Mouse (Mus musculus) limb, embryonic 14.5 days (tissue): ENCODE results near the gene Faf1. TPM values are rescaled to one million over a fixed set of nuclear protein-coding genes. Genes with fewer than 3 reads are reported as not detected.

ENCODE experiments used
- ATAC-seq: fragments of 200-750 bp; cut with Nextera tagmentation; 2 replicates; pipeline ENCODE4 v1.8.0; 2017; ENCODE audit warnings: low read depth, moderate number of reproducible peaks, moderate TSS enrichment; ENCODE audit not compliant: low FRiP score
- DNase-seq: peaks from one replicate; pipeline ENCODE4 v3.0.0-alpha.2; 2015; ENCODE audit warnings: low spot score
- H3K27ac ChIP-seq: fragments of 300-500 bp; sonication (generic); replicated peaks from 2 replicates; pipeline ENCODE4 v1.5.1; 2014; ENCODE audit warnings: low read depth, mild to moderate bottlenecking, low read length, moderate library complexity, mixed read lengths
- H3K27me3 ChIP-seq: fragments of 300-500 bp; sonication (generic); 2 replicates; pipeline ENCODE4 v1.6.1; 2014; ENCODE audit warnings: low read length, mixed read lengths; ENCODE audit not compliant: control insufficient read depth, insufficient read depth
- H3K36me3 ChIP-seq: fragments of 300-500 bp; sonication (generic); 2 replicates; pipeline ENCODE4 v1.6.1; 2014; ENCODE audit warnings: mild to moderate bottlenecking, low read length, moderate library complexity, mixed read lengths; ENCODE audit not compliant: control insufficient read depth, insufficient read depth
- H3K4me1 ChIP-seq: fragments of 300-500 bp; sonication (generic); 2 replicates; pipeline ENCODE4 v1.6.1; 2014; ENCODE audit warnings: antibody characterized with exemption, low read length, mixed read lengths; ENCODE audit not compliant: control insufficient read depth, insufficient read depth
- H3K4me2 ChIP-seq: fragments of 300-500 bp; sonication (generic); replicated peaks from 2 replicates; pipeline ENCODE4 v1.6.1; 2014; ENCODE audit warnings: low read depth, mild to moderate bottlenecking, low read length, moderate library complexity; ENCODE audit not compliant: severe bottlenecking
- H3K4me3 ChIP-seq: fragments of 300-500 bp; sonication (generic); replicated peaks from 2 replicates; pipeline ENCODE4 v1.5.1; 2014; ENCODE audit warnings: low read length
- H3K9ac ChIP-seq: fragments of 300-500 bp; sonication (generic); 2 replicates; pipeline ENCODE4 v1.6.1; 2014; ENCODE audit warnings: mild to moderate bottlenecking, low read depth, low read length, moderate library complexity; ENCODE audit not compliant: severe bottlenecking
- H3K9me3 ChIP-seq: fragments of 300-500 bp; sonication (generic); 2 replicates; pipeline ENCODE4 v1.6.1; 2016; ENCODE audit warnings: low read length; ENCODE audit not compliant: control insufficient read depth
- POLR2A ChIP-seq: fragments of 200-500 bp; IDR thresholded peaks from 2 replicates; pipeline ENCODE4 v1.8.0; 2012; ENCODE audit warnings: inconsistent platforms, mild to moderate bottlenecking, moderate library complexity, borderline replicate concordance; ENCODE audit not compliant: insufficient read depth, insufficient read length; ENCODE audit errors: extremely low read depth
- WGBS: fragments of 180-500 bp; shearing (Covaris S2); extraction: QIAGEN DNeasy Blood & Tissue Kit; methylation state at CpG from one replicate; pipeline ENCODE4 v1.1.7; 2014; 5-methylcytosine and 5-hydroxymethylcytosine counted together
- polyA plus RNA-seq, 2 experiments: library from polyadenylated mRNA; depleted of rRNA in 1 of 2; stranded (reverse) in 1 of 2; unstranded in 1 of 2; fragments of >200 nt; fragmentation: Nextera tagmentation in 1 of 2; extraction: Ambion mirVana in 1 of 2; gene quantifications; 2 replicates each; pipeline versions ENCODE4 v1.2.1 to v1.2.3; 2012 to 2014

Faf1 gene
- polyA plus RNA-seq, 2 experiments = 16.8 to 32.2 TPM

DNA sequence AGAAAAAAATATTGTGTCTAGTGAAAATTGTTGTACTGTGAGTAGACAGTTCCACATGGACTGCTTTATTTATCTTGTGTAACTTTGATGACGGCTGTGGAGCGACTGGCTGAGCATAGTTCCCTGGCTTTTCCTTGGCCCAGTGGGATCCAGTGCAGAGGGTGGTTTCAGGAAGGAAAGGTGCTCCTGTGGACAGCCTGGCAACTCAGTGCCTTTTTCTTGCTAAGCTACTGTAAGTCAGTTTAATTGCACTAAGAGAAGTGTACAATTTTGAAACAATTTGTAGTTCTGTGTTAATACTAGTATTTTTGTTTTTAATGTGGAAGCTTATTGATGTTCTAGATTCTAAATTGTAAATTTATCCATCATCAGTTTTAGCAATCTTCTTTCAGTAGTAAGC lies 83.5 kb downstream of the Faf1 start:
- no peaks in the 10 kb centered on the region for H3K36me3 ChIP-seq
- 70% methylated on average over 2 of the region's 2 CpGs for WGBS
- no peak for TF ChIP-seq POLR2A
- DNase-seq = no peak
- no peaks in the 10 kb centered on the region for H3K4me1 ChIP-seq
- ATAC-seq = no peak
- no peaks in the 10 kb centered on the region for H3K9me3 ChIP-seq
- no peak overlapping the region for H3K9ac ChIP-seq
- no peak overlapping the region for H3K27ac ChIP-seq
- no peak overlapping the region for H3K4me3 ChIP-seq
- no peak overlapping the region for H3K4me2 ChIP-seq
- no peaks in the 10 kb centered on the region for H3K27me3 ChIP-seq

DNA sequence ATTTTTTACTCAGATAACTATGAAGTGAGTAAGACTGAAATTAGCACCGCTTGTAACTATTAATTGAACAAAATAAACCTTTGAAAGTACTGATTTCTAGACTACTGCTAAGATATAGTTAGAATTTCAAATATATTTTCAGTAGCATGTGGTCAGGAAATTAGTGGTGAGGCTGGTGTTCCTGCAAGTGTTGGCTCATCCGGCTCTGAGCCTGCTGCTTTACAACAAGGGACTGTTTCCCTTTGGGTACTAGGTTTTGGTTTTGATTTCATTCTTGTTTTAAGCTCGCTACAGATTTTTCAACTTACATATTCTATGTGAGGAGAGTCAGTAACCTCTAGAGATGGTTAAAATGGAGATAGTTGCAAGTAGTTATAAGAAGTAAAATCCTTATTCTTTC lies 84.1 kb downstream of the Faf1 start:
- WGBS = 44% methylated on average over 3 of the region's 3 CpGs

GRCm38 (mm10) chr4:109762768-109763501 lies 86.5 kb downstream of the Faf1 start:
- TF ChIP-seq POLR2A = no peak
- H3K4me2 ChIP-seq = no peak overlapping the region
- DNase-seq = no peak
- no peak overlapping the region for H3K27ac ChIP-seq
- no peak overlapping the region for H3K9ac ChIP-seq
- H3K4me3 ChIP-seq = no peak overlapping the region
- H3K27me3 ChIP-seq = no peaks in the 10 kb centered on the region
- H3K9me3 ChIP-seq = no peaks in the 10 kb centered on the region
- WGBS = 44% methylated on average over 7 of the region's 7 CpGs
- H3K36me3 ChIP-seq = no peaks in the 10 kb centered on the region
- H3K4me1 ChIP-seq = no peaks in the 10 kb centered on the region
- ATAC-seq = no peak

More for the DNA sequence above, 84.1 kb downstream of the Faf1 start:
- H3K27ac ChIP-seq = no peak overlapping the region
- DNase-seq (no peak), ATAC-seq (no peak)
- no peak for TF ChIP-seq POLR2A
- no peaks in the 10 kb centered on the region for H3K9me3 ChIP-seq
- H3K4me2 ChIP-seq = no peak overlapping the region
- H3K36me3 ChIP-seq = no peaks in the 10 kb centered on the region
- H3K27me3 ChIP-seq = no peaks in the 10 kb centered on the region
- H3K9ac ChIP-seq = no peak overlapping the region
- H3K4me1 ChIP-seq = no peaks in the 10 kb centered on the region
- H3K4me3 ChIP-seq = no peak overlapping the region

DNA sequence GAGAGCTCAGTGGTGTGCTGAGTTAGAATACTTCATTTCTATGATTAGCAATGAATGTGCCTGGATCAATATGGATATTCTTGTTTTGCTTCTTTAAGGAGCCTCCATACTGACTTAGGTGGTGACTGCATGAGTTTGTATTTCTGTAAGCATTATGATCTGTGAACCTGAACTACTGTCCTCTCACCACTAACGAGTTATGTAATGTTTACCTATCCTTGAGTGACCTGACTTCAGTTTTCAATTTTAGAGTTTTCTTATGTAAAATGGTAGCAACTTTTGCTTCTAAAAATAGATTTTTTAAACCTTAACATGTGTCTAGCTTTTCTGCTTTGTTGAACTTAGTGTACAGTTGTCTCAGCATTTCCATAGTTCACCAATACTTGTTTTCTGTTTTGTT lies 92.7 kb downstream of the Faf1 start:
- H3K4me3 ChIP-seq = no peak overlapping the region
- no peak for ATAC-seq
- H3K27ac ChIP-seq = no peak overlapping the region
- H3K9me3 ChIP-seq = no peaks in the 10 kb centered on the region
- no peak overlapping the region for H3K4me2 ChIP-seq
- H3K4me1 ChIP-seq = no peaks in the 10 kb centered on the region
- no peak overlapping the region for H3K9ac ChIP-seq
- 80% methylated on average over 1 of the region's 1 CpGs for WGBS
- no peaks in the 10 kb centered on the region for H3K36me3 ChIP-seq
- no peak for DNase-seq
- no peak for TF ChIP-seq POLR2A
- H3K27me3 ChIP-seq = no peaks in the 10 kb centered on the region

DNA sequence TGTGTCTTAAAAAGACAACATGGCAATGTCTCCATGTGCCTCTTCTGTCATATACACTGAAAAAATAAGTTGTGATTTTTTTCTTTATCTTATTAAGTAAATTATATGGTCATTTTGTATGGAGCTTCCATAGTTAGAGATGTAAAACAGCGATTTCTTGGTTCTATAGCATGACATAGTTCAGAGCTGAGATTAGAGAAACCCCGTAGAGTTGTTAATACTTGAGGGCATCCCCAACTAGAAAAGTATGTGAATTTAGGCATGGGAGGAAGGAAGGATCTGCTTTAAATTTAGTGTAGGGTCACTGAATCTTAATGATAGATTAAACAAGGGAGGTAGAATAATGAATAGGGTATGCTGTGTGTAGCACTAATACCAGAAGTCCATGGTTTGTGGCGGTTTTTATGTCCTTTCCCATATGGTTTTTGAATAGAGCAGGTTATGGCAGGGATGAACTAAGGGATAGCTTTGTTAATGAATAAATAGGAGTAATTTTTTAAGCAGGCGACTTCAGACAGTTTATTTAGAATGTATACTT lies 106.3 kb downstream of the Faf1 start:
- no peaks in the 10 kb centered on the region for H3K27me3 ChIP-seq
- H3K36me3 ChIP-seq = no peaks in the 10 kb centered on the region
- H3K27ac ChIP-seq = no peak overlapping the region
- no peak overlapping the region for H3K4me3 ChIP-seq
- WGBS = 51% methylated on average over 4 of the region's 4 CpGs
- no peak for TF ChIP-seq POLR2A
- H3K9ac ChIP-seq = no peak overlapping the region
- ATAC-seq (no peak), DNase-seq (no peak)
- H3K9me3 ChIP-seq = no peaks in the 10 kb centered on the region
- H3K4me2 ChIP-seq = no peak overlapping the region
- H3K4me1 ChIP-seq = no peaks in the 10 kb centered on the region
